Mouse (Mus musculus) limb, embryonic 11.5 days (tissue): ENCODE measurements around the gene Slc48a1. TPM values are rescaled to one million over a fixed set of nuclear protein-coding genes. Genes with fewer than 3 reads are reported as not detected.

Experiments used
- ATAC-seq: fragments of 200-750 bp; cut with Nextera tagmentation; 2 replicates; pipeline ENCODE4 v1.8.0; 2017; ENCODE audit warnings: low read depth; ENCODE audit not compliant: insufficient number of reproducible peaks, low FRiP score, low TSS enrichment
- DNase-seq: peaks from one replicate; pipeline ENCODE4 v3.0.0-alpha.2; 2015; ENCODE audit warnings: low spot score
- H3K27ac ChIP-seq: fragments of 300-500 bp; sonication (generic); replicated peaks from 2 replicates; pipeline ENCODE4 v1.5.1; 2014; ENCODE audit warnings: low read depth, mild to moderate bottlenecking, low read length
- H3K27me3 ChIP-seq: fragments of 300-500 bp; sonication (generic); 2 replicates; pipeline ENCODE4 v1.6.1; 2014; ENCODE audit warnings: mild to moderate bottlenecking, low read length, mixed read lengths; ENCODE audit not compliant: control insufficient read depth, insufficient read depth
- H3K36me3 ChIP-seq: fragments of 300-500 bp; sonication (generic); 2 replicates; pipeline ENCODE4 v1.6.1; 2014; ENCODE audit warnings: mild to moderate bottlenecking, low read length, moderate library complexity, mixed read lengths; ENCODE audit not compliant: control insufficient read depth, insufficient read depth
- H3K4me1 ChIP-seq: fragments of 300-500 bp; sonication (generic); 2 replicates; pipeline ENCODE4 v1.6.1; 2014; ENCODE audit warnings: low read length, mixed read lengths; ENCODE audit not compliant: control insufficient read depth, insufficient read depth
- H3K4me2 ChIP-seq: fragments of 300-500 bp; sonication (generic); 2 replicates; pipeline ENCODE4 v1.6.1; 2014; ENCODE audit warnings: low read depth, mild to moderate bottlenecking, moderate library complexity; ENCODE audit not compliant: severe bottlenecking
- H3K4me3 ChIP-seq: fragments of 300-500 bp; sonication (generic); 2 replicates; pipeline ENCODE4 v1.5.1; 2014; ENCODE audit warnings: low read depth, low read length
- H3K9ac ChIP-seq: fragments of 300-500 bp; sonication (generic); 2 replicates; pipeline ENCODE4 v1.6.1; 2014; ENCODE audit warnings: mild to moderate bottlenecking, low read length
- H3K9me3 ChIP-seq: fragments of 300-500 bp; sonication (generic); 2 replicates; pipeline ENCODE4 v1.6.1; 2016; ENCODE audit warnings: low read length; ENCODE audit not compliant: control insufficient read depth
- WGBS: fragments of 180-500 bp; shearing (Covaris S2); extraction: QIAGEN DNeasy Blood & Tissue Kit; methylation state at CpG from one replicate; pipeline ENCODE4 v1.1.7; 2014; 5-methylcytosine and 5-hydroxymethylcytosine counted together
- polyA plus RNA-seq: library from polyadenylated mRNA; unstranded; fragments of >200 nt; fragmentation: Nextera tagmentation; extraction: Ambion mirVana; gene quantifications from 2 replicates; pipeline ENCODE4 v1.2.1, GENCODE M21; 2014

Slc48a1 gene
- polyA plus RNA-seq, 1 experiment from 2014 or later: 20.0 TPM

GRCm38 (mm10) chr15:97830253-97830787 lies 52.0 kb downstream of the Slc48a1 start:
- no peak for ATAC-seq
- 12% methylated on average over 12 of the region's 12 CpGs for whole genome bisulfite sequencing
- H3K4me3 ChIP-seq: peak overlapping the region; percentile 76
- peak overlapping the region; percentile 94 for H3K27ac ChIP-seq
- no peaks in the 10 kb centered on the region for H3K27me3 ChIP-seq
- peaks cover 44% of the 10 kb centered on the region for H3K4me1 ChIP-seq
- H3K9ac ChIP-seq: peak overlapping the region; percentile 97
- peak; percentile 41 for DNase-seq
- no peaks in the 10 kb centered on the region for H3K9me3 ChIP-seq
- peak overlapping the region; percentile 84 for H3K4me2 ChIP-seq
- H3K36me3 ChIP-seq: no peaks in the 10 kb centered on the region

GRCm38 (mm10) chr15:97830788-97831241 lies 52.5 kb downstream of the Slc48a1 start:
- H3K9ac ChIP-seq: peak overlapping the region; percentile 97
- H3K27me3 ChIP-seq: no peaks in the 10 kb centered on the region
- under 1% methylated on average over 33 of the region's 39 CpGs for WGBS
- peak overlapping the region; percentile 84 for H3K4me2 ChIP-seq
- H3K9me3 ChIP-seq: no peaks in the 10 kb centered on the region
- peak; percentile 66 for DNase-seq
- peak overlapping the region; percentile 76 for H3K4me3 ChIP-seq
- H3K36me3 ChIP-seq: no peaks in the 10 kb centered on the region
- ATAC-seq: peak; percentile 23; the same call in 1 of the 2 replicates
- peaks cover 39% of the 10 kb centered on the region for H3K4me1 ChIP-seq
- peak overlapping the region; percentile 94 for H3K27ac ChIP-seq

- DNase-seq (peak; percentile 81), ATAC-seq (peak; percentile 81)
- Histone ChIP-seq H3K4me2 (peak overlapping the region; percentile 84), H3K27me3 (no peaks in the 10 kb centered on the region), H3K4me1 (peaks cover 37% of the 10 kb centered on the region), H3K9ac (peak overlapping the region; percentile 97), H3K4me3 (peak overlapping the region; percentile 76), H3K27ac (peak overlapping the region; percentile 94), H3K9me3 (no peaks in the 10 kb centered on the region), H3K36me3 (no peaks in the 10 kb centered on the region)
- under 1% methylated on average over 65 of the region's 84 CpGs for WGBS
Observed at GRCm38 (mm10) chr15:97831242-97831986, 53.1 kb downstream of the Slc48a1 start.

- peak overlapping the region; percentile 76 for H3K4me3 ChIP-seq
- H3K9me3 ChIP-seq: no peaks in the 10 kb centered on the region
- peak overlapping the region; percentile 84 for H3K4me2 ChIP-seq
- 5% methylated on average over 10 of the region's 10 CpGs for WGBS
- ATAC-seq (peak; percentile 1; the same call in 1 of the 2 replicates), DNase-seq (peak; percentile 47)
- no peaks in the 10 kb centered on the region for H3K27me3 ChIP-seq
- peak overlapping the region; percentile 97 for H3K9ac ChIP-seq
- H3K36me3 ChIP-seq: no peaks in the 10 kb centered on the region
- peaks cover 34% of the 10 kb centered on the region for H3K4me1 ChIP-seq
- no peak overlapping the region; the same call in 1 of the 2 replicates for H3K27ac ChIP-seq
Observed at GRCm38 (mm10) chr15:97831987-97832640, 53.8 kb downstream of the Slc48a1 start.

- no peak overlapping the region for H3K4me3 ChIP-seq
- H3K9ac ChIP-seq: no peak overlapping the region
- no peak for DNase-seq
- H3K4me1 ChIP-seq: peaks cover 42% of the 10 kb centered on the region
- H3K4me2 ChIP-seq: no peak overlapping the region
- H3K9me3 ChIP-seq: no peaks in the 10 kb centered on the region
- no peaks in the 10 kb centered on the region for H3K27me3 ChIP-seq
- WGBS: 69% methylated on average over 9 of the region's 9 CpGs
- no peak overlapping the region for H3K27ac ChIP-seq
- no peak for ATAC-seq
- no peaks in the 10 kb centered on the region for H3K36me3 ChIP-seq
Observed at GRCm38 (mm10) chr15:97832764-97833479, 54.6 kb downstream of the Slc48a1 start.

GRCm38 (mm10) chr15:97836153-97836893 lies 58.0 kb downstream of the Slc48a1 start:
- no peak overlapping the region for H3K4me3 ChIP-seq

GRCm38 (mm10) chr15:97836894-97837247 lies 58.6 kb downstream of the Slc48a1 start:
- WGBS: 69% methylated on average over 8 of the region's 8 CpGs

More at GRCm38 (mm10) chr15:97836153-97836893, 58.0 kb downstream of the Slc48a1 start:
- H3K9me3 ChIP-seq: no peaks in the 10 kb centered on the region
- WGBS: 45% methylated on average over 17 of the region's 17 CpGs
- H3K27ac ChIP-seq: no peak overlapping the region
- H3K4me2 ChIP-seq: no peak overlapping the region
- H3K4me1 ChIP-seq: peaks cover 28% of the 10 kb centered on the region
- H3K36me3 ChIP-seq: no peaks in the 10 kb centered on the region
- H3K27me3 ChIP-seq: no peaks in the 10 kb centered on the region
- ATAC-seq (no peak), DNase-seq (no peak)
- no peak overlapping the region for H3K9ac ChIP-seq

More at GRCm38 (mm10) chr15:97836894-97837247, 58.6 kb downstream of the Slc48a1 start:
- H3K36me3 ChIP-seq: no peaks in the 10 kb centered on the region
- H3K4me1 ChIP-seq: peaks cover 28% of the 10 kb centered on the region
- no peak for DNase-seq
- H3K27me3 ChIP-seq: no peaks in the 10 kb centered on the region
- H3K27ac ChIP-seq: no peak overlapping the region
- no peak overlapping the region for H3K9ac ChIP-seq
- H3K4me3 ChIP-seq: no peak overlapping the region
- no peaks in the 10 kb centered on the region for H3K9me3 ChIP-seq
- H3K4me2 ChIP-seq: no peak overlapping the region
- ATAC-seq: no peak
